Mouse (Mus musculus) adrenal gland, postnatal 10 days (tissue): ENCODE results near the gene Gm8257. TPM values are rescaled to one million over a fixed set of nuclear protein-coding genes. Genes with fewer than 3 reads are reported as not detected.
"Not testable (repeated sequence)": the region's sequence is repeated elsewhere in the genome, so short reads cannot be mapped to it uniquely, and the experiment has no call there.

Experiments
- DNase-seq: peaks from one replicate; pipeline ENCODE4 v3.0.0; 2021; ENCODE audit warnings: mixed read lengths
- long read RNA-seq, 2 experiments: library from polyadenylated mRNA; stranded (forward); transcript quantifications; one replicate each; pipeline ENCODE4 v2.0.0; 2021
- total RNA-seq, 2 experiments: library from RNA; stranded (reverse); gene quantifications; 2 replicates each; pipeline ENCODE4 v1.2.3; 2021

Gm8257 gene
- not detected for total RNA-seq
- long read RNA-seq, experiment 1: 0 reads
- long read RNA-seq, experiment 2: 0 reads

DNA sequence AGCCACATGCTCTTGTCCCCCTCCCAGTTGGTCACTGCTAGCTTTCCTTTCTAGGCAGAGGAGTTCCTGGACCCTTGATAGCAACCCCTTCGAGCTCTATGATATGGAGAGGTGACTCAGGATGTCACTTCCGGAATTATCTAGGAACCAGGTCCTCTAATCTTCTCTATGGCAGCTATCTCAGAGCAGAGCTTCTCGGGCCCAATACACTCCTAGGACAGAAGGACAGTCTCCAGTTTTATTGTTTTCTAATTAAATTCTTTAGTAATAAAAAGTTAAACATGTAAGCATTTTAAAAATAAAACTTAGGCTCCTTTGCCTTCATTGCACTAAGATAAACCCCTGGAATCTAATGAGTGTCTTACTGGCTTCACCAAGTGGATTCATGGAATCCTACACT, at the start of gene Gm8257:
TSS of gene Gm8257 (minus strand) at position 101 of the 400 bp plus-strand sequence.
- not testable (repeated sequence) for DNase-seq

DNA sequence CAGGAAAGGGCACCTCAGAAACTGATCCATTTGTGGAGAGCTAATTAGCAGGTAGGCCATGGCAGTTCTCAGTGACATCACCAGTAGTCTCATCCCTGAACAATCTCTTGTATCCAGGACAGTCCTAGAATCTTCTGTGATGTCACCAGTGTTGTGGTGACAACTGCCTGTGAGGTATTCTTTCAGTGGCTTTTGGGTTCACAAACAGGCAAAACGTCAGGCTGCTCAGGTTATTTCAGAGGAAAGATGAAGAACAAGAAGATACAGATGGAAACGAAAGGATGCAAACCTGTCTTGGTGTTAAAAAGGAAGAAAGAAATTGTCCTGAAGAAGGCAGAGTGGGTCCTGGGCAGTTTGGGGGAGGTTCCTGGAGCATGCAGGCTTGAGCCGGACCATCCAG, 44.0 kb upstream of the Gm8257 start, which contains the start of gene Gm8267:
TSS of gene Gm8267 (minus strand) at position 101 of the 400 bp plus-strand sequence.
- DNase-seq: no peak

DNA sequence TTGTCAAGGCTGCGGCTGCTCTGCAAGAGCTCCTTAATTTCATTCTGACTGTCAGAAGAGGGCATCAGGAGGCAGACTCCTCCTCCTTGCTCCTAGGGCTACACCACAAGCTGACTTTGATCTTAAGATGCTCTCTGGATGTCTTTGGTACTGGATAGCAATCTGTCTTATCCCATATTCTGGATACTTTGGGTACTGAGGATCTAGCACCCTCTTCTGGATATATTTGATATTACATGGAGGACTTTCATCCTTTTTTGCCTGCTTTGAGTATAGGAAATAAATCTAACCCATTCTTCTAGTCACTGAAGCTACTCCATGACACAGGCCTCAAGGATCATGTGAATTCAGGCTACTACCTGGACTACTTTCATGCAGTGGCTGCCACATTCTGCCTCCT, 36.5 kb upstream of the Gm8257 start:
- not testable (repeated sequence) for DNase-seq

DNA sequence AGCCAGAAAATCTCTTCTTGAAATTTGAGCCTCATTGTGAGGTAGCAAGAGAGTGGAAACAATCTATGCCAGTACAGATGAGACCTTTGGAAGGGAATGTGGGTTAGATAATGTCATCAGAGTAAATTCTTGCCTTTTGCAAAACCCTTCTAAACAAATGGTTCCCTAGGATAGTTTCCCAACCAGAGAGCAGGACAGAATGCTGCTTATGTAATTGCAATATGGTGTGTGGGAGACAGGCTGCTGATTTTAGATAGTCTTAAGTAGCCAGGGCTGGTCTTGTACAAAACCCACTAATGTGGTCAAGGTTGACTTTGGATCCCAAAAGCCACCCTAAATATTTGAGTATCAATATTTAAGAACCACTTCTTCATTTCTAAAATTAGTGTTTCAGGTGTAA, 24.5 kb upstream of the Gm8257 start:
- DNase-seq: not testable (repeated sequence)

DNA sequence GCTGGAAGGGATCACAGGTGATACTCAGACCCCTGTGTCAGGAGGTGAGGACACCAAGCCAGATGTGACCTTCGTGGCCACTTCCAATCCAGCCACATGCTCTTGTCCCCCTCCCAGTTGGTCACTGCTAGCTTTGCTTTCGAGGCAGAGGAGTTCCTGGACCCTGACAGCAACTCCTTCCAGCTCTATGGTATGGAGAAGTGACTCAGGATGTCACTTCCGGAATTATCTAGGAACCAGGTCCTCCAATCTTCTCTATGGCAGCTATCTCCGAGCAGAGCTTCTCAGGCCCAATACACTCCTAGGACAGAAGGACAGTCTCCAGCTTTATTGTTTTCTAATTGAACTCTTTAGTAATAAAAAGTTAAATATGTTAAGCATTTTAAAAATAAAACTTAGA, 78.5 kb downstream of the Gm8257 start, which contains the start of gene Gm5624:
TSS of gene Gm5624 (minus strand) at position 202 of the 400 bp plus-strand sequence.
- DNase-seq: not testable (repeated sequence)

Other genes starting within 250 kb of the Gm8257 start
- gene BC061237, start 214.0 kb downstream of the Gm8257 start, total RNA-seq: not detected
- not detected for gene Gm17093, start 188.2 kb downstream of the Gm8257 start, total RNA-seq
- not detected for gene Gm8247, start 123.3 kb downstream of the Gm8257 start, total RNA-seq
- not detected for gene Gm5624, start 78.5 kb downstream of the Gm8257 start, total RNA-seq
- gene Gm8267, start 43.9 kb upstream of the Gm8257 start, total RNA-seq: not detected
- not detected for gene Ptgdr, start 152.9 kb upstream of the Gm8257 start, total RNA-seq